Mouse (Mus musculus) intestine, postnatal 0 days (tissue): ENCODE measurements around the gene Cyp2d11. TPM values are rescaled to one million over a fixed set of nuclear protein-coding genes. Genes with fewer than 3 reads are reported as not detected.

Experiments used
- ATAC-seq: fragments of 200-750 bp; cut with Nextera tagmentation; 2 replicates; pipeline ENCODE4 v1.8.0; 2017; ENCODE audit warnings: mild to moderate bottlenecking, moderate TSS enrichment, moderate library complexity
- H3K27ac ChIP-seq: fragments of 300-500 bp; sonication (generic); 2 replicates; pipeline ENCODE4 v1.5.1; 2014; ENCODE audit warnings: mild to moderate bottlenecking, low read depth, low read length, moderate library complexity
- H3K27me3 ChIP-seq: fragments of 300-500 bp; sonication (generic); replicated peaks from 2 replicates; pipeline ENCODE4 v1.6.1; 2014; ENCODE audit warnings: low read length, mixed read lengths; ENCODE audit not compliant: control insufficient read depth, insufficient read depth
- H3K36me3 ChIP-seq: fragments of 300-500 bp; sonication (generic); 2 replicates; pipeline ENCODE4 v1.6.1; 2014; ENCODE audit warnings: mild to moderate bottlenecking, moderate library complexity; ENCODE audit not compliant: control insufficient read depth, insufficient read depth
- H3K4me1 ChIP-seq: fragments of 300-500 bp; sonication (generic); replicated peaks from 2 replicates; pipeline ENCODE4 v1.6.1; 2014; ENCODE audit warnings: antibody characterized with exemption, low read length, mixed read lengths; ENCODE audit not compliant: control insufficient read depth, insufficient read depth
- H3K4me2 ChIP-seq: fragments of 300-500 bp; sonication (generic); replicated peaks from 2 replicates; pipeline ENCODE4 v1.6.1; 2014; ENCODE audit warnings: low read depth, mild to moderate bottlenecking, moderate library complexity
- H3K4me3 ChIP-seq: fragments of 300-500 bp; sonication (generic); 2 replicates; pipeline ENCODE4 v1.5.1; 2014; ENCODE audit warnings: low read depth, low read length
- H3K9ac ChIP-seq: fragments of 300-500 bp; sonication (generic); 2 replicates; pipeline ENCODE4 v1.6.1; 2014; ENCODE audit warnings: mild to moderate bottlenecking, low read depth, low read length
- H3K9me3 ChIP-seq: fragments of 300-500 bp; sonication (generic); 2 replicates; pipeline ENCODE4 v1.6.1; 2016; ENCODE audit warnings: mixed run types; ENCODE audit not compliant: control insufficient read depth
- CTCF ChIP-seq: sonication (generic); IDR thresholded peaks from 2 replicates; pipeline ENCODE4 v1.5.1; 2016; ENCODE audit warnings: low read depth, mild to moderate bottlenecking, control low read depth, antibody characterized with exemption, moderate library complexity
- WGBS: fragments of 180-500 bp; shearing (Covaris S2); extraction: QIAGEN DNeasy Blood & Tissue Kit; methylation state at CpG from one replicate; pipeline ENCODE4 v1.1.7; 2014; 5-methylcytosine and 5-hydroxymethylcytosine counted together
- microRNA-seq: library from miRNA; unstranded; fragments of <30 nt; microRNA quantifications from one replicate; pipeline ENCODE4, GENCODE M21; 2016
- polyA plus RNA-seq: library from polyadenylated mRNA; unstranded; fragments of >200 nt; fragmentation: Nextera tagmentation; extraction: Ambion mirVana; gene quantifications from 2 replicates; pipeline ENCODE4 v1.2.1, GENCODE M21; 2015

The Cyp2d11 gene
- polyA plus RNA-seq, 1 experiment from 2014 or later = not detected

- H3K27me3 ChIP-seq = no peaks in the 10 kb centered on the region
- TF ChIP-seq CTCF = no peak
- H3K4me1 ChIP-seq = peaks cover 9% of the 10 kb centered on the region; the same call in 1 of the 2 replicates
- H3K36me3 ChIP-seq = peaks cover 14% of the 10 kb centered on the region
- peak overlapping the region; percentile 94 for H3K27ac ChIP-seq
- H3K4me2 ChIP-seq = peak overlapping the region; percentile 78
- H3K9ac ChIP-seq = peak overlapping the region; percentile 71
- ATAC-seq = no peak
- 38% methylated on average over 21 of the region's 21 CpGs for WGBS
- no peaks in the 10 kb centered on the region for H3K9me3 ChIP-seq
- H3K4me3 ChIP-seq = peak overlapping the region; percentile 43
Measured at GRCm38 (mm10) chr15:82340414-82341035, 53.3 kb downstream of the Cyp2d11 start.

GRCm38 (mm10) chr15:82339634-82340254, 54.1 kb downstream of the Cyp2d11 start:
- no peak overlapping the region for H3K9ac ChIP-seq
- TF ChIP-seq CTCF = no peak
- peak overlapping the region; percentile 78; the same call in 1 of the 2 replicates for H3K4me2 ChIP-seq
- H3K27ac ChIP-seq = 0 out of 2 replicates have a peak overlapping the region, but pooled peaks have one; percentile 94
- H3K27me3 ChIP-seq = no peaks in the 10 kb centered on the region
- H3K4me3 ChIP-seq = no peak overlapping the region
- ATAC-seq = no peak
- H3K36me3 ChIP-seq = peaks cover 22% of the 10 kb centered on the region
- WGBS = 49% methylated on average over 8 of the region's 8 CpGs
- no peaks in the 10 kb centered on the region for H3K9me3 ChIP-seq
- peaks cover 9% of the 10 kb centered on the region; the same call in 1 of the 2 replicates for H3K4me1 ChIP-seq

Small RNA genes within 50 kb of the gene (microRNA-seq; reads per million reads assigned to microRNA genes)
- gene Gm25990 (not detected), gene Gm27331 (not detected), gene Mir7684 (not detected)

Other genes with a start within 250 kb of the Cyp2d11 start
- gene Srebf2, start 246.8 kb downstream of the Cyp2d11 start, polyA plus RNA-seq = 68.7 and 69.5 TPM in 2 replicates
- gene Shisa8, start 181.2 kb downstream of the Cyp2d11 start, polyA plus RNA-seq = not detected in 2 replicates
- gene Tnfrsf13c, start 169.7 kb downstream of the Cyp2d11 start, polyA plus RNA-seq = 0.10 TPM in 1 of 2 replicates, not detected in the other
- gene Cenpm, start 149.3 kb downstream of the Cyp2d11 start, polyA plus RNA-seq = 14.8 and 16.5 TPM in 2 replicates
- 0.13 TPM in 1 of 2 replicates, not detected in the other for gene 1500009C09Rik, start 141.6 kb downstream of the Cyp2d11 start, polyA plus RNA-seq
- 1.7 and 3.0 TPM in 2 replicates for gene Sept3, start 119.1 kb downstream of the Cyp2d11 start, polyA plus RNA-seq
- gene Wbp2nl, start 95.1 kb downstream of the Cyp2d11 start, polyA plus RNA-seq = not detected in 2 replicates
- 1,439 and 1,503 TPM in 2 replicates for gene Naga, start 55.1 kb downstream of the Cyp2d11 start, polyA plus RNA-seq
- gene Pheta2, start 55.1 kb downstream of the Cyp2d11 start, polyA plus RNA-seq = 5.4 and 5.5 TPM in 2 replicates
- gene Smdt1, start 55.1 kb downstream of the Cyp2d11 start, polyA plus RNA-seq = 448 and 457 TPM in 2 replicates
- gene Ndufa6, start 39.7 kb downstream of the Cyp2d11 start, polyA plus RNA-seq = 830 and 832 TPM in 2 replicates
- 5.7 and 7.6 TPM in 2 replicates for gene Cyp2d22, start 13.8 kb downstream of the Cyp2d11 start, polyA plus RNA-seq
- 0.25 and 0.39 TPM in 2 replicates for gene Cyp2d10, start 13.2 kb upstream of the Cyp2d11 start, polyA plus RNA-seq
- gene Cyp2d9, start 39.4 kb upstream of the Cyp2d11 start, polyA plus RNA-seq = not detected in 2 replicates
- not detected in 2 replicates for gene Cyp2d12, start 161.1 kb upstream of the Cyp2d11 start, polyA plus RNA-seq
- gene Cyp2d34, start 226.9 kb upstream of the Cyp2d11 start, polyA plus RNA-seq = 0.22 and 0.30 TPM in 2 replicates